Comparison of ENCODE assay signal across 18 mouse cellular contexts in genomic region chr9:96501217-96501616, GRCm38 (mm10).
DNase-seq lines count a peak whose midpoint lies in the region; ATAC-seq lines count a peak whose summit lies in the region.
"Had no signal": no experiment of that assay in that cellular context is flagged by ENCODE, and none has a peak within 500 bp of the region (broad histone marks: within the 10 kb centered on the region; RNA-seq: fewer than 3 reads in every experiment).

No protein-coding gene starts in this region.

- ATAC-seq in frontal cortex, adult (ENCODE audit: low TSS enrichment), result 0 out of 2 replicates have a peak, but pooled peaks have one; percentile 22
- ATAC-seq: forebrain, embryonic 14.5 days; hindbrain, embryonic 16.5 days had no signal

- DNase-seq in frontal cortex, postnatal 10 days (ENCODE audit: low spot score in 2 of 2), result no peak
- peak; percentile 21 for DNase-seq in lung, postnatal 10 days
- no peak for DNase-seq in lung, postnatal 25 days (ENCODE audit: low spot score)
- peak; percentile 18 for DNase-seq in urinary bladder, postnatal 14 days (ENCODE audit: low spot score)
- DNase-seq in urinary bladder, postnatal 25 days (ENCODE audit: low spot score), result no peak
- no peak for DNase-seq in yolk sac, embryonic 10.5 days (ENCODE audit: low spot score)
- DNase-seq: adrenal gland, adult 2 months; adrenal gland, postnatal 36 days; cerebellum, adult 11 months; cerebellum, adult 9-10 months; cerebellum, postnatal 25 days; gastrocnemius, postnatal 10 days; heart, adult 18-20 months; heart, postnatal 10 days; heart, postnatal 4 days had no signal

Comparison
In these comparisons a context has a peak if more than half of its experiments do, and no peak if none do; other contexts are left out.
1. DNase-seq: peak in lung, postnatal 10 days (single experiment) and urinary bladder, postnatal 14 days (single experiment); none in frontal cortex, postnatal 10 days (0 of 2), lung, postnatal 25 days (single experiment), urinary bladder, postnatal 25 days (single experiment) and yolk sac, embryonic 10.5 days (single experiment).